Mouse (Mus musculus) embryonic facial prominence, embryonic 11.5 days (tissue): Measurements from ENCODE around the gene Igsf21. TPM values are rescaled to one million over a fixed set of nuclear protein-coding genes. Genes with fewer than 3 reads are reported as not detected.

Experiments
- ATAC-seq: fragments of 200-750 bp; cut with Nextera tagmentation; replicated peaks from 2 replicates; pipeline ENCODE4 v1.8.0; 2017; ENCODE audit warnings: low read depth; ENCODE audit not compliant: insufficient number of reproducible peaks, low FRiP score, low TSS enrichment
- DNase-seq: peaks from one replicate; pipeline ENCODE4 v3.0.0-alpha.2; 2015; ENCODE audit warnings: low spot score
- H3K27ac ChIP-seq: fragments of 300-500 bp; sonication (generic); replicated peaks from 2 replicates; pipeline ENCODE4 v1.5.1; 2014; ENCODE audit warnings: mild to moderate bottlenecking, low read depth, low read length, control low read depth
- H3K27me3 ChIP-seq: fragments of 300-500 bp; sonication (generic); 2 replicates; pipeline ENCODE4 v1.6.1; 2014; ENCODE audit warnings: mild to moderate bottlenecking, low read length, moderate library complexity, mixed read lengths; ENCODE audit not compliant: control insufficient read depth, insufficient read depth
- H3K36me3 ChIP-seq: fragments of 300-500 bp; sonication (generic); replicated peaks from 2 replicates; pipeline ENCODE4 v1.6.1; 2014; ENCODE audit warnings: low read depth, mild to moderate bottlenecking, low read length, moderate library complexity, mixed read lengths; ENCODE audit not compliant: control insufficient read depth, insufficient read depth
- H3K4me1 ChIP-seq: fragments of 300-500 bp; sonication (generic); 2 replicates; pipeline ENCODE4 v1.6.1; 2014; ENCODE audit warnings: low read length, mixed read lengths; ENCODE audit not compliant: control insufficient read depth, insufficient read depth
- H3K4me2 ChIP-seq: fragments of 300-500 bp; sonication (generic); 2 replicates; pipeline ENCODE4 v1.6.1; 2014; ENCODE audit warnings: low read depth, mild to moderate bottlenecking, control low read depth, low read length, moderate library complexity
- H3K4me3 ChIP-seq: fragments of 300-500 bp; sonication (generic); 2 replicates; pipeline ENCODE4 v1.5.1; 2014; ENCODE audit warnings: low read depth, low read length, control low read depth
- H3K9ac ChIP-seq: fragments of 300-500 bp; sonication (generic); replicated peaks from 2 replicates; pipeline ENCODE4 v1.6.1; 2014; ENCODE audit warnings: mild to moderate bottlenecking, control low read depth, low read length
- H3K9me3 ChIP-seq: fragments of 300-500 bp; sonication (generic); replicated peaks from 2 replicates; pipeline ENCODE4 v1.6.1; 2016; ENCODE audit warnings: mild to moderate bottlenecking, low read length, inconsistent platforms, mixed read lengths; ENCODE audit not compliant: control insufficient read depth
- WGBS: fragments of 180-500 bp; shearing (Covaris S2); extraction: QIAGEN DNeasy Blood & Tissue Kit; methylation state at CpG from one replicate; pipeline ENCODE4 v1.1.7; 2014; 5-methylcytosine and 5-hydroxymethylcytosine counted together
- polyA plus RNA-seq: library from polyadenylated mRNA; unstranded; fragments of >200 nt; fragmentation: Nextera tagmentation; extraction: Ambion mirVana; gene quantifications from 2 replicates; pipeline ENCODE4 v1.2.1, GENCODE M21; 2014

Igsf21 gene
- polyA plus RNA-seq, 1 experiment from 2014 or later = 0.95 TPM

- WGBS = 89% methylated on average over 10 of the region's 10 CpGs
- Histone ChIP-seq H3K27ac (no peak overlapping the region), H3K27me3 (no peaks in the 10 kb centered on the region), H3K9me3 (no peaks in the 10 kb centered on the region), H3K36me3 (no peaks in the 10 kb centered on the region), H3K4me2 (no peak overlapping the region), H3K4me1 (no peaks in the 10 kb centered on the region), H3K4me3 (no peak overlapping the region), H3K9ac (no peak overlapping the region)
- DNase-seq (no peak), ATAC-seq (no peak)
These were observed 102.6 kb downstream of the Igsf21 start for GRCm38 (mm10) chr4:140143884-140144525.

DNA sequence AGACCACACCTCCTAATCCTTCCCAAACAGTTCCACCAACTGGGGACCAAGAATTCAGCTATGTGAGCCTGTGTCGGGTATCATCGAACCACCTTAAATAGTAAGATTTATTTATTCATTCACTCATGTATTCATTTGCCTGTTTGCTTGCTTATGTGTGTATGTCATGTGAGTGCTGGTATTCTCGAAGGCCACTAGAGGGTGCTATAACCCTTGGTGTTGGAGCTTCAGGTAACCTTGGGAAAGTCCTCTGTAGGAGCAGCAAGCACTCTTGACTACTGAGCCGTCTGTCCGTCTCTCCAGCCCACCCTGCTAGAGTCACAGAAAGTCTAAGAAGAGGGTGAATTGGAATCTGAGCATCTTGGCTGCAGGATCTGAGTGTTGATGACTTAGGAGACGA is 103.4 kb downstream of the Igsf21 start:
- WGBS = 91% methylated on average over 6 of the region's 6 CpGs
- H3K27ac ChIP-seq = no peak overlapping the region
- no peaks in the 10 kb centered on the region for H3K9me3 ChIP-seq
- H3K36me3 ChIP-seq = no peaks in the 10 kb centered on the region
- no peaks in the 10 kb centered on the region for H3K4me1 ChIP-seq
- H3K4me3 ChIP-seq = no peak overlapping the region
- H3K27me3 ChIP-seq = no peaks in the 10 kb centered on the region
- H3K4me2 ChIP-seq = no peak overlapping the region
- ATAC-seq (no peak), DNase-seq (no peak)
- H3K9ac ChIP-seq = no peak overlapping the region

- no peak for DNase-seq
- no peak overlapping the region for H3K4me2 ChIP-seq
- ATAC-seq = no peak
- no peaks in the 10 kb centered on the region for H3K36me3 ChIP-seq
- H3K27ac ChIP-seq = no peak overlapping the region
- H3K27me3 ChIP-seq = no peaks in the 10 kb centered on the region
- H3K9me3 ChIP-seq = no peaks in the 10 kb centered on the region
- no peak overlapping the region for H3K9ac ChIP-seq
- no peaks in the 10 kb centered on the region for H3K4me1 ChIP-seq
- H3K4me3 ChIP-seq = no peak overlapping the region
- 70% methylated on average over 9 of the region's 9 CpGs for WGBS
These were observed 106.1 kb downstream of the Igsf21 start for GRCm38 (mm10) chr4:140140485-140140884.

GRCm38 (mm10) chr4:140138846-140139245 is 107.7 kb downstream of the Igsf21 start:
- H3K9ac ChIP-seq = no peak overlapping the region
- H3K36me3 ChIP-seq = no peaks in the 10 kb centered on the region
- DNase-seq (no peak), ATAC-seq (no peak)
- no peak overlapping the region for H3K4me2 ChIP-seq
- 60% methylated on average over 5 of the region's 5 CpGs for WGBS
- H3K27me3 ChIP-seq = no peaks in the 10 kb centered on the region
- H3K4me1 ChIP-seq = no peaks in the 10 kb centered on the region
- no peak overlapping the region for H3K4me3 ChIP-seq
- H3K9me3 ChIP-seq = no peaks in the 10 kb centered on the region
- no peak overlapping the region for H3K27ac ChIP-seq

DNA sequence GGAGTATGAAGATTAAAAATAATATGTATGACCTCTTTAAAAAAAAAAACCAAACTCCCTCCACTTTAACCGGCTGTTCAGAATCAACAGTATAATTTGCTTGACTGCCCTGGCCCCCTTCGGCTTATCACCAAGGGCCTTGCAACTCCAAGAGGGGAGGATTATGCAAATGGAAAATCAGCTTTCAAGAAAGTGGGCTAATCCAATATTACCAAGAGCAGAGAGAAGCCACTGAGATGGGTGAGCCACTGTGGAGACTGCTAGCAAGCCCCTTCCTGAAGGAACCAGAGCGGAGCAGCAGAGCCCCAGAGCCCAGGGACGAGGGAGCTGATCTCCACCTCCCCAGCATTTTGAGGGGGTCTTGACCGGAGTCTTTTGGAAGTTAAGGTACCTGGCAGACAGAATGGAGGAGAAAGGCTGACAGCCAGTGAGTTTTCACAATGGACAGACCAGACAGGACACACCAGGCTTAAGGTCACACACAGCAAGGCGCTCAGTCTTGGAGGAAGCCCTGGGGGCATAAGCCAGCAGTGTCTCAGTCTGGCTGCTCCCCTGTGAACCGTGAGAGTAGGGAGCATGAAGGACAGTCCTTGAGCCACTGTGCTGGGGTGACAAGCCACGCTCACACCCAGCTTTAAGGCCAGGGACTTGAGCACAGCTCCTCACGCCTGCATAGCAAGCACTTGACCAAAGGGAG is 114.8 kb downstream of the Igsf21 start:
- Histone ChIP-seq H3K27ac (no peak overlapping the region), H3K27me3 (no peaks in the 10 kb centered on the region; the same call in none of the 2 replicates), H3K4me3 (no peak overlapping the region), H3K4me1 (no peaks in the 10 kb centered on the region), H3K4me2 (no peak overlapping the region), H3K36me3 (no peaks in the 10 kb centered on the region), H3K9me3 (no peaks in the 10 kb centered on the region), H3K9ac (no peak overlapping the region)
- DNase-seq (no peak), ATAC-seq (no peak)
- 17% methylated on average over 9 of the region's 9 CpGs for WGBS

- ATAC-seq = no peak
These were observed 115.4 kb downstream of the Igsf21 start for GRCm38 (mm10) chr4:140131201-140131600.

DNA sequence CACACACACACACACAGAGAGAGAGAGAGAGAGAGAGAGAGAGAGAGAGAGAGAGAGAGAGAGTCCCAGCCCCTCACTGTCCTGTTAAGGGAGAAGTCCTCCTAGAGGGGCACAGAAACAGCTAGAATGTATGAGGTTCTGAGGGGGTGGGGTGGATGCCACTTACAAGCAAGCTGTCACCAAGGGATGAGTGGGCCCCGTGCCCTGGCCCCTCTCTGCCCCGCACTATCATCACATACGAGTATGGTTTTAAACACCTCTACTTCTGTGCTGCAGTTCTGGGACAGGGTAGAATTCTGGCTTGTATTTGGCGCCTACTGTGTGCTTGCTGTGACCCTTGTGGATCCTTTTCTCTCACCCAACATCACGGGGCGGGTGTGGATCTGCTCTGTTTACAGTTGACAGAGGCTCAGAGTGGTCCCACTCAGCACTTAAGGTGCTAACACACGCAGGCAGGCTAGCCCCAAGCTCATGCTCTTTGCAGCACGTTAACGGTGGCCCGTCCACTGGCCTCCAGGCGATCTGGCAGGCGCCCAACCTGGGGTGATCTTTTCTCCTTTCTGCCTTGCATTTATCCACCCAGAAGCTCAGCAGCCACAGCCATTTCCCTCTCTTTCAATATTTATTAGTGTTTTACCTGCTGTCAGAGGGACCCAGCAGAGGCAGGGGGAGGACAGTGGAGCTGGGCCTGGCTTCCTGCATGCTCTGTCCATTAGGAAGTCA is 116.9 kb downstream of the Igsf21 start:
- Histone ChIP-seq H3K9me3 (no peaks in the 10 kb centered on the region), H3K4me3 (no peak overlapping the region), H3K4me2 (no peak overlapping the region), H3K4me1 (no peaks in the 10 kb centered on the region), H3K27me3 (no peaks in the 10 kb centered on the region; the same call in none of the 2 replicates), H3K9ac (no peak overlapping the region), H3K27ac (no peak overlapping the region), H3K36me3 (no peaks in the 10 kb centered on the region)
- DNase-seq (no peak), ATAC-seq (no peak)
- WGBS = 63% methylated on average over 12 of the region's 12 CpGs

More at GRCm38 (mm10) chr4:140131201-140131600, 115.4 kb downstream of the Igsf21 start:
- H3K27ac ChIP-seq = no peak overlapping the region
- no peak overlapping the region for H3K4me2 ChIP-seq
- no peaks in the 10 kb centered on the region for H3K4me1 ChIP-seq
- no peak overlapping the region for H3K9ac ChIP-seq
- no peak overlapping the region for H3K4me3 ChIP-seq
- no peaks in the 10 kb centered on the region for H3K36me3 ChIP-seq
- H3K27me3 ChIP-seq = no peaks in the 10 kb centered on the region; the same call in none of the 2 replicates
- WGBS = 4% methylated on average over 5 of the region's 5 CpGs
- no peaks in the 10 kb centered on the region for H3K9me3 ChIP-seq
- no peak for DNase-seq

- no peak for ATAC-seq
These were observed 118.5 kb downstream of the Igsf21 start for GRCm38 (mm10) chr4:140128116-140128515.

More at GRCm38 (mm10) chr4:140128116-140128515, 118.5 kb downstream of the Igsf21 start:
- Histone ChIP-seq H3K27me3 (no peaks in the 10 kb centered on the region; the same call in none of the 2 replicates), H3K4me2 (no peak overlapping the region), H3K9me3 (no peaks in the 10 kb centered on the region), H3K4me3 (no peak overlapping the region), H3K4me1 (no peaks in the 10 kb centered on the region), H3K27ac (no peak overlapping the region), H3K9ac (no peak overlapping the region), H3K36me3 (no peaks in the 10 kb centered on the region)
- no peak for DNase-seq
- WGBS = 80% methylated on average over 11 of the region's 11 CpGs
